Mouse (Mus musculus): Measurements from ENCODE around the gene Ppt2. TPM values are rescaled to one million over a fixed set of nuclear protein-coding genes. Genes with fewer than 3 reads are reported as not detected.

Ppt2 gene
- polyA plus RNA-seq, 1 experiment from 2014 or later = 31.2 TPM

GRCm38 (mm10) chr17:34646906-34647787, 18.8 kb upstream of the Ppt2 start, which contains the start of gene Atf6b:
Atf6b (plus strand) TSS chr17:34647146.
- H3K9me3 ChIP-seq (ENCODE audit: control insufficient read depth, low read depth, low read length) = no peaks in the 10 kb centered on the region
- H3K36me3 ChIP-seq (ENCODE audit: control insufficient read depth, insufficient read depth, low read length) = peaks cover 27% of the 10 kb centered on the region
- H3K27me3 ChIP-seq (ENCODE audit: control insufficient read depth, insufficient read depth, low read length) = no peaks in the 10 kb centered on the region
- H3K27ac ChIP-seq (ENCODE audit: low read length) = peak within 1 kb of the TSS; percentile 49
- 1% methylated on average over 64 of the region's 66 CpGs for whole genome bisulfite sequencing
- peak; percentile 97 for ATAC-seq (ENCODE audit: insufficient number of reproducible peaks, insufficient read depth, low FRiP score, low read depth)
- H3K9ac ChIP-seq (replicated peaks; ENCODE audit: low read depth, low read length) = peak within 1 kb of the TSS; percentile 84
- peaks cover 6% of the 10 kb centered on the region; the same call in 1 of the 2 replicates for H3K4me1 ChIP-seq (ENCODE audit: control insufficient read depth, insufficient read depth, low read length)
- H3K4me3 ChIP-seq (ENCODE audit: low read depth, low read length) = peak within 1 kb of the TSS; percentile 91
- H3K4me2 ChIP-seq (replicated peaks; ENCODE audit: low read depth, low read length) = peak within 1 kb of the TSS; percentile 91

GRCm38 (mm10) chr17:34645831-34646511, 17.7 kb upstream of the Ppt2 start:
- Histone ChIP-seq H3K27ac (ENCODE audit: low read length) (no peak overlapping the region), H3K4me2 (replicated peaks; ENCODE audit: low read depth, low read length) (no peak overlapping the region), H3K4me3 (ENCODE audit: low read depth, low read length) (0 out of 2 replicates have a peak overlapping the region, but pooled peaks have one; percentile 91), H3K27me3 (ENCODE audit: control insufficient read depth, insufficient read depth, low read length) (no peaks in the 10 kb centered on the region), H3K9ac (replicated peaks; ENCODE audit: low read depth, low read length) (no peak overlapping the region), H3K36me3 (ENCODE audit: control insufficient read depth, insufficient read depth, low read length) (peaks cover 15% of the 10 kb centered on the region), H3K4me1 (ENCODE audit: control insufficient read depth, insufficient read depth, low read length) (peaks cover 8% of the 10 kb centered on the region; the same call in 1 of the 2 replicates), H3K9me3 (ENCODE audit: control insufficient read depth, low read depth, low read length) (no peaks in the 10 kb centered on the region)
- ATAC-seq (ENCODE audit: insufficient number of reproducible peaks, insufficient read depth, low FRiP score, low read depth) = no peak
- WGBS = 88% methylated on average over 30 of the region's 30 CpGs

GRCm38 (mm10) chr17:34645256-34645829, 17.0 kb upstream of the Ppt2 start:
- H3K4me2 ChIP-seq (replicated peaks; ENCODE audit: low read depth, low read length) = peak overlapping the region; percentile 60
- H3K9ac ChIP-seq (replicated peaks; ENCODE audit: low read depth, low read length) = peak overlapping the region; percentile 56; the same call in 1 of the 2 replicates
- no peaks in the 10 kb centered on the region for H3K27me3 ChIP-seq (ENCODE audit: control insufficient read depth, insufficient read depth, low read length)
- no peaks in the 10 kb centered on the region for H3K9me3 ChIP-seq (ENCODE audit: control insufficient read depth, low read depth, low read length)
- H3K4me3 ChIP-seq (ENCODE audit: low read depth, low read length) = peak overlapping the region; percentile 52
- H3K4me1 ChIP-seq (ENCODE audit: control insufficient read depth, insufficient read depth, low read length) = peaks cover 14% of the 10 kb centered on the region; the same call in 1 of the 2 replicates
- peaks cover 8% of the 10 kb centered on the region for H3K36me3 ChIP-seq (ENCODE audit: control insufficient read depth, insufficient read depth, low read length)
- H3K27ac ChIP-seq (ENCODE audit: low read length) = no peak overlapping the region
- 49% methylated on average over 10 of the region's 10 CpGs for WGBS
- no peak for ATAC-seq (ENCODE audit: insufficient number of reproducible peaks, insufficient read depth, low FRiP score, low read depth)

- under 1% methylated on average over 16 of the region's 16 CpGs for WGBS
- H3K9me3 ChIP-seq (ENCODE audit: control insufficient read depth, low read depth, low read length) = no peaks in the 10 kb centered on the region
- peak within 1 kb of the TSS; percentile 52 for H3K4me3 ChIP-seq (ENCODE audit: low read depth, low read length)
- peaks cover 14% of the 10 kb centered on the region; the same call in 1 of the 2 replicates for H3K4me1 ChIP-seq (ENCODE audit: control insufficient read depth, insufficient read depth, low read length)
- H3K27me3 ChIP-seq (ENCODE audit: control insufficient read depth, insufficient read depth, low read length) = no peaks in the 10 kb centered on the region
- H3K9ac ChIP-seq (replicated peaks; ENCODE audit: low read depth, low read length) = peak within 1 kb of the TSS; percentile 56
- peaks cover 3% of the 10 kb centered on the region; the same call in 1 of the 2 replicates for H3K36me3 ChIP-seq (ENCODE audit: control insufficient read depth, insufficient read depth, low read length)
- peak within 1 kb of the TSS; percentile 60 for H3K4me2 ChIP-seq (replicated peaks; ENCODE audit: low read depth, low read length)
- H3K27ac ChIP-seq (ENCODE audit: low read length) = peak within 1 kb of the TSS; percentile 63; the same call in 1 of the 2 replicates
- ATAC-seq (ENCODE audit: insufficient number of reproducible peaks, insufficient read depth, low FRiP score, low read depth) = peak; percentile 82
These were observed 16.3 kb upstream of the Ppt2 start, which contains the start of gene Fkbpl for GRCm38 (mm10) chr17:34644608-34645007. Fkbpl (plus strand) TSS chr17:34644764.

- no peak overlapping the region for H3K27ac ChIP-seq (ENCODE audit: low read length)
- ATAC-seq (ENCODE audit: insufficient number of reproducible peaks, insufficient read depth, low FRiP score, low read depth) = no peak
- no peak overlapping the region for H3K4me3 ChIP-seq (ENCODE audit: low read depth, low read length)
- H3K36me3 ChIP-seq (ENCODE audit: control insufficient read depth, insufficient read depth, low read length) = no peaks in the 10 kb centered on the region
- H3K9me3 ChIP-seq (ENCODE audit: control insufficient read depth, low read depth, low read length) = no peaks in the 10 kb centered on the region
- no peak overlapping the region for H3K9ac ChIP-seq (replicated peaks; ENCODE audit: low read depth, low read length)
- no peak overlapping the region for H3K4me2 ChIP-seq (replicated peaks; ENCODE audit: low read depth, low read length)
- 85% methylated on average over 10 of the region's 10 CpGs for WGBS
- no peaks in the 10 kb centered on the region for H3K27me3 ChIP-seq (ENCODE audit: control insufficient read depth, insufficient read depth, low read length)
- H3K4me1 ChIP-seq (ENCODE audit: control insufficient read depth, insufficient read depth, low read length) = peaks cover 14% of the 10 kb centered on the region; the same call in 1 of the 2 replicates
These were observed 15.6 kb upstream of the Ppt2 start for GRCm38 (mm10) chr17:34643944-34644343.

DNA sequence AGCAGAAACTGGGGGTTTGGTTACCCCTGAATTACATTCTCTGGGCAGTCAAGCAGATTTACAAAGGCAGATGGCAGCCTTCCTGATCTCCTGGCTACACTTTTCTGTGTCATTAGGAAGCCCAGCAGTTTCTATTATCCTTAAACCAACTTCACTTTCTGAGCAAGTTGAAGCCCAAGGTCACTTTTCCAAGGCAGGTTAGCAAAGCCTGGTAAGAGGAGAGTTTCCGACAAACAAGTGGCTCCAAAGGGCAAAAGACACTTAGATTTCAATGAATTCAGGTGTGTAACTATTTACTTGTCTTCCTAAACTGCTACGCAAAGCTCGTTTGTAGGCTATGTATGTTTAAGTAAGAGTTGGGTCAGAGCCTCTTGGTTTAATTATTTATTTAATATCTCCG, 15.1 kb upstream of the Ppt2 start:
- Histone ChIP-seq H3K9me3 (ENCODE audit: control insufficient read depth, low read depth, low read length) (no peaks in the 10 kb centered on the region), H3K4me1 (ENCODE audit: control insufficient read depth, insufficient read depth, low read length) (peaks cover 14% of the 10 kb centered on the region; the same call in 1 of the 2 replicates), H3K27ac (ENCODE audit: low read length) (no peak overlapping the region), H3K27me3 (ENCODE audit: control insufficient read depth, insufficient read depth, low read length) (no peaks in the 10 kb centered on the region), H3K36me3 (ENCODE audit: control insufficient read depth, insufficient read depth, low read length) (no peaks in the 10 kb centered on the region), H3K4me3 (ENCODE audit: low read depth, low read length) (no peak overlapping the region), H3K4me2 (replicated peaks; ENCODE audit: low read depth, low read length) (no peak overlapping the region), H3K9ac (replicated peaks; ENCODE audit: low read depth, low read length) (no peak overlapping the region)
- WGBS = 87% methylated on average over 4 of the region's 4 CpGs
- ATAC-seq (ENCODE audit: insufficient number of reproducible peaks, insufficient read depth, low FRiP score, low read depth) = no peak

GRCm38 (mm10) chr17:34641945-34642344, 13.6 kb upstream of the Ppt2 start:
- 84% methylated on average over 3 of the region's 3 CpGs for WGBS
- Histone ChIP-seq H3K4me3 (ENCODE audit: low read depth, low read length) (no peak overlapping the region), H3K9ac (replicated peaks; ENCODE audit: low read depth, low read length) (no peak overlapping the region), H3K9me3 (ENCODE audit: control insufficient read depth, low read depth, low read length) (no peaks in the 10 kb centered on the region), H3K4me2 (replicated peaks; ENCODE audit: low read depth, low read length) (no peak overlapping the region), H3K4me1 (ENCODE audit: control insufficient read depth, insufficient read depth, low read length) (peaks cover 7% of the 10 kb centered on the region; the same call in 1 of the 2 replicates), H3K27ac (ENCODE audit: low read length) (no peak overlapping the region), H3K27me3 (ENCODE audit: control insufficient read depth, insufficient read depth, low read length) (no peaks in the 10 kb centered on the region), H3K36me3 (ENCODE audit: control insufficient read depth, insufficient read depth, low read length) (no peaks in the 10 kb centered on the region)
- no peak for ATAC-seq (ENCODE audit: insufficient number of reproducible peaks, insufficient read depth, low FRiP score, low read depth)
